Mouse (Mus musculus) cerebellum, adult (tissue): ENCODE data around the gene Ttc28.

Experiments used
- ATAC-seq: cut with Nextera tagmentation; 2 replicates; pipeline ENCODE4 v1.9.2; 2017; ENCODE audit warnings: mild to moderate bottlenecking, moderate library complexity, mixed read lengths; ENCODE audit not compliant: insufficient number of reproducible peaks, low FRiP score, low TSS enrichment

Gene Ttc28

GRCm38 (mm10) chr5:111151882-111152759, 272.5 kb downstream of the Ttc28 start:
- ATAC-seq: no peak

GRCm38 (mm10) chr5:111154586-111154985, 275.0 kb downstream of the Ttc28 start:
- no peak for ATAC-seq

- no peak for ATAC-seq
These were observed 275.7 kb downstream of the Ttc28 start for GRCm38 (mm10) chr5:111155271-111155670.

- no peak for ATAC-seq
These were observed 276.3 kb downstream of the Ttc28 start for GRCm38 (mm10) chr5:111155928-111156327.

GRCm38 (mm10) chr5:111158266-111158665, 278.7 kb downstream of the Ttc28 start:
- ATAC-seq: no peak

- ATAC-seq: no peak
These were observed 280.2 kb downstream of the Ttc28 start for GRCm38 (mm10) chr5:111159628-111160321.

- ATAC-seq: no peak
These were observed 281.7 kb downstream of the Ttc28 start for GRCm38 (mm10) chr5:111161146-111161930.

- ATAC-seq: no peak
These were observed 283.3 kb downstream of the Ttc28 start for GRCm38 (mm10) chr5:111162857-111163256.

GRCm38 (mm10) chr5:111163377-111163776, 283.8 kb downstream of the Ttc28 start:
- no peak for ATAC-seq

GRCm38 (mm10) chr5:111164348-111164920, 284.8 kb downstream of the Ttc28 start:
- ATAC-seq: no peak

- no peak for ATAC-seq
These were observed 290.8 kb downstream of the Ttc28 start for GRCm38 (mm10) chr5:111170383-111170782.

GRCm38 (mm10) chr5:111175410-111175809, 295.8 kb downstream of the Ttc28 start:
- no peak for ATAC-seq

- ATAC-seq: no peak
These were observed 296.2 kb downstream of the Ttc28 start for GRCm38 (mm10) chr5:111175842-111176241.

GRCm38 (mm10) chr5:111176441-111176840, 296.8 kb downstream of the Ttc28 start:
- no peak for ATAC-seq

GRCm38 (mm10) chr5:111178324-111179076, 298.9 kb downstream of the Ttc28 start:
- ATAC-seq: no peak

- no peak for ATAC-seq
These were observed 300.0 kb downstream of the Ttc28 start for GRCm38 (mm10) chr5:111179651-111180050.

GRCm38 (mm10) chr5:111180091-111181053, 300.8 kb downstream of the Ttc28 start:
- no peak for ATAC-seq

GRCm38 (mm10) chr5:111181204-111181912, 301.8 kb downstream of the Ttc28 start:
- no peak for ATAC-seq
